Mouse (Mus musculus): ENCODE data around the gene Rabgap1l. TPM values are rescaled to one million over a fixed set of nuclear protein-coding genes. Genes with fewer than 3 reads are reported as not detected.

Rabgap1l gene
- total and polyA plus RNA-seq, 3 experiments = 19.0 to 68.4 (median 67.6) TPM

GRCm38 (mm10) chr1:160692224-160693093 lies 100.6 kb downstream of the Rabgap1l start:
- WGBS = 69% methylated on average over 6 of the region's 6 CpGs
- H3K4me3 ChIP-seq = no peak overlapping the region
- peaks cover 3% of the 10 kb centered on the region for H3K4me1 ChIP-seq (ENCODE audit: control insufficient read depth, insufficient read depth, low read length)
- intact Hi-C loops (cut with DNase I) = loop anchor here (2.0 kb wide), 1 partner anchor 158 kb away; no protein-coding TSS in a partner anchor
- H3K27ac ChIP-seq = peak overlapping the region; percentile 29; the same call in 1 of the 2 replicates
- H3K79me2 ChIP-seq (replicated peaks; ENCODE audit: control insufficient read depth, insufficient read depth, low read length) = no peaks in the 10 kb centered on the region
- no peak for DNase-seq
- TF ChIP-seq CTCF (IDR thresholded peaks at IDR 0.05) (no peak), EP300 (IDR thresholded peaks at IDR 0.05; ENCODE audit: insufficient read depth, low read depth, low read length) (no peak), POLR2A (IDR thresholded peaks at IDR 0.05; ENCODE audit: insufficient read depth, low read depth, low read length) (no peak)
- no peaks in the 10 kb centered on the region for H3K27me3 ChIP-seq (ENCODE audit: control insufficient read depth, insufficient read depth, low read length)
- H3K36me3 ChIP-seq (ENCODE audit: control insufficient read depth, insufficient read depth, low read length) = peaks cover 10% of the 10 kb centered on the region; the same call in 1 of the 2 replicates
- no peak overlapping the region for H3K9ac ChIP-seq (ENCODE audit: low read depth, low read length)

- DNase-seq = no peak
- Histone ChIP-seq H3K4me1 (ENCODE audit: control insufficient read depth, insufficient read depth, low read length) (peaks cover 3% of the 10 kb centered on the region), H3K4me3 (no peak overlapping the region), H3K27me3 (ENCODE audit: control insufficient read depth, insufficient read depth, low read length) (no peaks in the 10 kb centered on the region), H3K9ac (ENCODE audit: low read depth, low read length) (no peak overlapping the region), H3K79me2 (replicated peaks; ENCODE audit: control insufficient read depth, insufficient read depth, low read length) (no peaks in the 10 kb centered on the region), H3K36me3 (ENCODE audit: control insufficient read depth, insufficient read depth, low read length) (peaks cover 10% of the 10 kb centered on the region; the same call in 1 of the 2 replicates), H3K27ac (no peak overlapping the region)
- TF ChIP-seq POLR2A (IDR thresholded peaks at IDR 0.05; ENCODE audit: insufficient read depth, low read depth, low read length) = no peak
- no peak for TF ChIP-seq EP300 (IDR thresholded peaks at IDR 0.05; ENCODE audit: insufficient read depth, low read depth, low read length)
- no peak for TF ChIP-seq CTCF (IDR thresholded peaks at IDR 0.05)
- WGBS = 56% methylated on average over 1 of the region's 1 CpGs
- intact Hi-C loops (cut with DNase I) = no loop called here
Measured at GRCm38 (mm10) chr1:160691196-160691590, 101.8 kb downstream of the Rabgap1l start.

- no peak overlapping the region for H3K4me3 ChIP-seq
- intact Hi-C loops (cut with DNase I) = no loop called here
- DNase-seq = peak; percentile 34 to 45
- H3K36me3 ChIP-seq (ENCODE audit: control insufficient read depth, insufficient read depth, low read length) = peaks cover 10% of the 10 kb centered on the region; the same call in 1 of the 2 replicates
- no peak overlapping the region for H3K9ac ChIP-seq (ENCODE audit: low read depth, low read length)
- H3K4me1 ChIP-seq (ENCODE audit: control insufficient read depth, insufficient read depth, low read length) = peaks cover 3% of the 10 kb centered on the region
- H3K27me3 ChIP-seq (ENCODE audit: control insufficient read depth, insufficient read depth, low read length) = no peaks in the 10 kb centered on the region
- H3K79me2 ChIP-seq (replicated peaks; ENCODE audit: control insufficient read depth, insufficient read depth, low read length) = no peaks in the 10 kb centered on the region
- TF ChIP-seq CTCF (IDR thresholded peaks at IDR 0.05) (no peak), EP300 (IDR thresholded peaks at IDR 0.05; ENCODE audit: insufficient read depth, low read depth, low read length) (no peak), POLR2A (IDR thresholded peaks at IDR 0.05; ENCODE audit: insufficient read depth, low read depth, low read length) (no peak)
- H3K27ac ChIP-seq = no peak overlapping the region
- 76% methylated on average over 7 of the region's 7 CpGs for WGBS
Measured at GRCm38 (mm10) chr1:160690516-160691195, 102.4 kb downstream of the Rabgap1l start.

GRCm38 (mm10) chr1:160689511-160689910 lies 103.5 kb downstream of the Rabgap1l start:
- TF ChIP-seq POLR2A (IDR thresholded peaks at IDR 0.05; ENCODE audit: insufficient read depth, low read depth, low read length) (no peak), EP300 (IDR thresholded peaks at IDR 0.05; ENCODE audit: insufficient read depth, low read depth, low read length) (no peak), CTCF (IDR thresholded peaks at IDR 0.05) (no peak)
- Histone ChIP-seq H3K79me2 (replicated peaks; ENCODE audit: control insufficient read depth, insufficient read depth, low read length) (no peaks in the 10 kb centered on the region), H3K9ac (ENCODE audit: low read depth, low read length) (no peak overlapping the region), H3K27me3 (ENCODE audit: control insufficient read depth, insufficient read depth, low read length) (no peaks in the 10 kb centered on the region), H3K4me1 (ENCODE audit: control insufficient read depth, insufficient read depth, low read length) (peaks cover 3% of the 10 kb centered on the region), H3K36me3 (ENCODE audit: control insufficient read depth, insufficient read depth, low read length) (peaks cover 10% of the 10 kb centered on the region; the same call in 1 of the 2 replicates), H3K4me3 (no peak overlapping the region), H3K27ac (no peak overlapping the region)
- DNase-seq = no peak
- intact Hi-C loops (cut with DNase I) = no loop called here

- no peak overlapping the region for H3K9ac ChIP-seq (ENCODE audit: low read depth, low read length)
- H3K79me2 ChIP-seq (replicated peaks; ENCODE audit: control insufficient read depth, insufficient read depth, low read length) = no peaks in the 10 kb centered on the region
- TF ChIP-seq EP300 (IDR thresholded peaks at IDR 0.05; ENCODE audit: insufficient read depth, low read depth, low read length) (no peak), POLR2A (IDR thresholded peaks at IDR 0.05; ENCODE audit: insufficient read depth, low read depth, low read length) (no peak), CTCF (IDR thresholded peaks at IDR 0.05) (no peak)
- H3K4me1 ChIP-seq (ENCODE audit: control insufficient read depth, insufficient read depth, low read length) = no peaks in the 10 kb centered on the region
- intact Hi-C loops (cut with DNase I) = no loop called here
- DNase-seq = no peak
- no peaks in the 10 kb centered on the region for H3K27me3 ChIP-seq (ENCODE audit: control insufficient read depth, insufficient read depth, low read length)
- no peak overlapping the region for H3K4me3 ChIP-seq
- peaks cover 4% of the 10 kb centered on the region; the same call in 1 of the 2 replicates for H3K36me3 ChIP-seq (ENCODE audit: control insufficient read depth, insufficient read depth, low read length)
- H3K27ac ChIP-seq = no peak overlapping the region
- WGBS = 96% methylated on average over 2 of the region's 2 CpGs
Measured at GRCm38 (mm10) chr1:160684251-160684650, 108.8 kb downstream of the Rabgap1l start.
